In genomic region chr2:157540073-157540952, GRCm38 (mm10) we compare ENCODE assay signal across 8 mouse cellular contexts. TPM values are rescaled to one million over a fixed set of nuclear protein-coding genes. Genes with fewer than 3 reads are reported as not detected.
DNase-seq lines count a peak whose midpoint lies in the region; ATAC-seq lines count a peak whose summit lies in the region.

No protein-coding gene starts in this region.

- H3K4me1 ChIP-seq in embryonic facial prominence, embryonic 10.5 days: peaks cover 94% of the 10 kb centered on the region
- H3K4me1 ChIP-seq in lung, embryonic 15.5 days: peaks cover 34% of the 10 kb centered on the region

- H3K27me3 ChIP-seq in embryonic facial prominence, embryonic 10.5 days (replicated peaks; ENCODE audit: low read depth, poor library complexity, severe bottlenecking): peaks cover 17% of the 10 kb centered on the region
- H3K27me3 ChIP-seq in lung, embryonic 15.5 days: no peaks in the 10 kb centered on the region

- H3K9me3 ChIP-seq in embryonic facial prominence, embryonic 10.5 days: no peaks in the 10 kb centered on the region
- H3K9me3 ChIP-seq in lung, embryonic 15.5 days: no peaks in the 10 kb centered on the region

- intact Hi-C loops in heart, postnatal 14 days (cut with DNase I): no loop called here

- H3K36me3 ChIP-seq in embryonic facial prominence, embryonic 10.5 days (replicated peaks): peaks cover 12% of the 10 kb centered on the region; the same call in 1 of the 2 replicates
- no peaks in the 10 kb centered on the region for H3K36me3 ChIP-seq in lung, embryonic 15.5 days

- H3K9ac ChIP-seq in lung, embryonic 15.5 days: no peak overlapping the region

- 72% methylated on average over 24 of the region's 24 CpGs for WGBS in embryonic facial prominence, embryonic 10.5 days
- 52% methylated on average over 24 of the region's 24 CpGs for WGBS in lung, embryonic 15.5 days

- H3K4me3 ChIP-seq in embryonic facial prominence, embryonic 10.5 days: no peak overlapping the region
- no peak overlapping the region for H3K4me3 ChIP-seq in lung, embryonic 15.5 days

- ATAC-seq in lung, embryonic 15.5 days (ENCODE audit: borderline replicate concordance, extremely low read depth, low FRiP score, low TSS enrichment): no peak; the same call in 1 of the 2 replicates

- no peak overlapping the region for H3K4me2 ChIP-seq in lung, embryonic 15.5 days

- H3K27ac ChIP-seq in embryonic facial prominence, embryonic 10.5 days (replicated peaks): peak overlapping the region; percentile 80
- H3K27ac ChIP-seq in lung, embryonic 15.5 days: peak overlapping the region; percentile 18; the same call in 1 of the 2 replicates

- DNase-seq in embryo, embryonic 10 days (ENCODE audit: low spot score): peak; percentile 12
- DNase-seq in embryo, embryonic 10.5 days (ENCODE audit: low spot score): no peak
- no peak for DNase-seq in embryonic facial prominence, embryonic 10.5 days (ENCODE audit: low spot score)
- peak; percentile 65 to 72 for DNase-seq in heart, postnatal 14 days
- DNase-seq in right cerebral cortex, postnatal 14 days: peak; percentile 51
- no peak for DNase-seq in kidney, postnatal 36 days
- DNase-seq in adrenal gland, adult (ENCODE audit: inconsistent age in 2 of 2, low spot score in 1 of 2): no peak

RNA-seq across cellular contexts. Expression of gene Nnat, which starts 19.6 kb away (rescaled TPM):
- 2,080 and 2,294 TPM in 2 replicates for polyA plus RNA-seq in embryonic facial prominence, embryonic 10.5 days (2016; fragmentation: Nextera tagmentation; extraction: Ambion mirVana)
- 1 to 10 TPM; 3.6 to 7.5 TPM for total RNA-seq in heart, postnatal 14 days (2021)
- 685 and 703 TPM in 2 replicates for polyA plus RNA-seq in lung, embryonic 15.5 days (2015; fragmentation: Nextera tagmentation; extraction: Ambion mirVana)

RNA-seq across cellular contexts. Expression of gene Blcap, which starts 30.8 kb away (rescaled TPM):
- polyA plus RNA-seq in embryonic facial prominence, embryonic 10.5 days (2016; fragmentation: Nextera tagmentation; extraction: Ambion mirVana): 82.1 and 82.3 TPM in 2 replicates
- total RNA-seq in heart, postnatal 14 days (2021): 10 to 100 TPM; 59.0 to 59.5 TPM
- polyA plus RNA-seq in lung, embryonic 15.5 days (2015; fragmentation: Nextera tagmentation; extraction: Ambion mirVana): 45.7 and 48.1 TPM in 2 replicates

Comparison
In these comparisons a context has a peak if more than half of its experiments do, and no peak if none do; other contexts are left out.
1. DNase-seq: peak in embryo, embryonic 10 days (single experiment), heart, postnatal 14 days (2 of 2) and right cerebral cortex, postnatal 14 days (single experiment); none in embryo, embryonic 10.5 days (single experiment), embryonic facial prominence, embryonic 10.5 days (single experiment), kidney, postnatal 36 days (0 of 2) and adrenal gland, adult (0 of 2).